Mouse (Mus musculus): Measurements from ENCODE around the gene Ralgapa2.

- TF ChIP-seq POLR2A (IDR thresholded peaks at IDR 0.05; ENCODE audit: borderline replicate concordance, insufficient read depth, low read length) = no peak
- no peak for TF ChIP-seq CTCF (IDR thresholded peaks at IDR 0.05; ENCODE audit: borderline replicate concordance, insufficient read depth, low read depth, low read length)
Measured at GRCm38 (mm10) chr2:146313811-146314210, 198.3 kb downstream of the Ralgapa2 start.

Data from cerebellum, adult 2 months (tissue).